Mouse (Mus musculus): ENCODE measurements around the gene Plekha4. TPM values are rescaled to one million over a fixed set of nuclear protein-coding genes. Genes with fewer than 3 reads are reported as not detected.

Plekha4 gene
- polyA plus RNA-seq (2017; shearing (Covaris generic)), result 1 to 10 TPM; 1.5 to 3.4 TPM

DNA sequence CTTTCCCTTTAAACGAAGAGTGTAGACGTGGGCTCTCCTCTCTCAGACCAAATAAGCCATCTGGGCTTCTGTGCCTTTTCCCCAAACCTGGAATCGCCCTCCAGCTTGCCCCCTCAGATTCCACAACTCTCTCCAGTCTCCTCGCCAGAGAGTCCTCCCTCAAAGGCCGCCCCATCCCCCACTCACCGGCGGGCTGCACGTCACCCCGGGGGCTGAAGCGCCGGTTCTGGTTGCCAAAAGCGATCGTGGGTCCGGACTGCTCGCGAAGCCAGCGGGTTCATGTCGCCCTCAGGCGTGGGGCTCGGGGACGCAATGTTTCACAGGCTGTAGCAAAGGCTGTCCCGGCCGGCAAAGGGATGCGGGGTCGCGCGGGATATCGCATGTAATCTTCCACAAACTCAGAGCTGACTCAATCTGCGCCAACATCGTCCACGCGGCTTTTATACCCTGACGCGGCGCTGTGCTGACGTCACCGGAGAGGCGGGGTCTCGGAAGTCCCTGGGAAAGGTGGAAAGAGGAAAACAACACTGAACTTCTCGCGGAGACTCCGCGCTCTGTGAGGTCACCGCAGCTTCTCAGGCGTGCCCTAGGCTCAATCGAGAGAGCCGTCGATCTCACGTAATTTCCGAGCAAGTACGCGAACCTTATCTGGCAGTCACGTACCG, at the start of gene Plekha4, which contains the start of gene Ppp1r15a:
Gene Plekha4, plus strand, starts transcription at position 522 of the 665 bp plus-strand sequence.
Gene Ppp1r15a, minus strand, starts transcription at position 460 of the 665 bp plus-strand sequence.

DNA sequence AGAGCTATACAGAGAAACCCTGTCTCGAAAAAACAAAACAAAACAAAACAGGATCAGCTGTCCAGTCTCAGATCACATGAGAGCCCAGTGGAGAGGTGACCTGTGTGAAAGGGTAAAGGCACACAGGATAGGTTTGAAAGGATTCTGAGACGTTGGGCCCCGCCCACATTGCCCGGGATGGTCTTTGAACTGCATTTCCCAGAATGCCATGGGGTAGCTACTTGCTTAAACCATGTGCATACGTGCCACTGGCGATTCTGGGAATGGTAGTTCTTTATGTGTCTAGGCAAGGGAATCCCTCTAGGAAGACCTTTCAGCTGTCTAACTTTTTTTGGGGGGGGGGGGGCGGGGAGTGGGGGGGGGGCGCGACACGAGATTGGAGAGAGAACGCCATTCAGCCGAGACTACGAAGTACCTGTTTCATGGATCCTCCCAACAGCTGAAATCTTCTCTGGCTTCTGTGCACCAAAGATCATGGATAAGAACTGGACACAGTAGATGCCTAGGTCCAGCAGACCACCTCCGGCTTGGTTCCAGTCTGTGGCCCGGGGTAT, 44.7 kb upstream of the Plekha4 start, which contains the start of gene Tulp2:
Gene Tulp2, plus strand, starts transcription at position 504 of the 554 bp plus-strand sequence.

DNA sequence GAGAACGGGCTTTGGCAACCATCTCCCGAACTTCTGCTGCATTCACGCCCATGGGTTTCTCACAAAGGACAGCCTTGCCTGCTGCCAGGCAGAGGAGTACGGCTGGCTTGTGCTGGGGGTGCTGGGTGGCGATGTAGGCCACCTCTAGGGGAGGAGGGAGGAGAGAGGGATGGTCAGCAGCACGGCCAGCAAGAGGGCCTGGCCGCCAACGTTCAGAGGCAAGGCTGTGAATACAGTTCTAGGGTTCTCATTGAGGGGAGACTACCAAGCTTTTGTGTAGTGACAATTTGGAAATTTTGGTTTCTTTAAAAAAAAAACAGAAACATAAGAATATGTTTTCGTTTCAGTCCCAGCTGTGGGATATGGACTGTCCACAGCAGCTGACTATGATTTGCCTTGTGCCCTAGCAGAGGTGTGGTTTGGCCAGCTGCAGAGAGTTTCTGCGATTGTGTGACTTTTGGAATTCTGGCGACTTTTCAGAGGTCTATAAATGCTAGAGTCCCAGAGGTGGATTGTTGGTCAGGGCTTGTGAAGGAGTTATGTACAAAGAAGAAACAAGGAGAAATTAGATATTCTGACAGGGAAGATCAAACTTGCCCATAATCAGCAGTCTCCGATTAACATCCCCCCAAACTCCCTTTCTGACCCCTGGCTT, 39.2 kb upstream of the Plekha4 start, which contains the start of gene Gm45808:
Gene Gm45808, minus strand, starts transcription at position 51 of the 655 bp plus-strand sequence.

DNA sequence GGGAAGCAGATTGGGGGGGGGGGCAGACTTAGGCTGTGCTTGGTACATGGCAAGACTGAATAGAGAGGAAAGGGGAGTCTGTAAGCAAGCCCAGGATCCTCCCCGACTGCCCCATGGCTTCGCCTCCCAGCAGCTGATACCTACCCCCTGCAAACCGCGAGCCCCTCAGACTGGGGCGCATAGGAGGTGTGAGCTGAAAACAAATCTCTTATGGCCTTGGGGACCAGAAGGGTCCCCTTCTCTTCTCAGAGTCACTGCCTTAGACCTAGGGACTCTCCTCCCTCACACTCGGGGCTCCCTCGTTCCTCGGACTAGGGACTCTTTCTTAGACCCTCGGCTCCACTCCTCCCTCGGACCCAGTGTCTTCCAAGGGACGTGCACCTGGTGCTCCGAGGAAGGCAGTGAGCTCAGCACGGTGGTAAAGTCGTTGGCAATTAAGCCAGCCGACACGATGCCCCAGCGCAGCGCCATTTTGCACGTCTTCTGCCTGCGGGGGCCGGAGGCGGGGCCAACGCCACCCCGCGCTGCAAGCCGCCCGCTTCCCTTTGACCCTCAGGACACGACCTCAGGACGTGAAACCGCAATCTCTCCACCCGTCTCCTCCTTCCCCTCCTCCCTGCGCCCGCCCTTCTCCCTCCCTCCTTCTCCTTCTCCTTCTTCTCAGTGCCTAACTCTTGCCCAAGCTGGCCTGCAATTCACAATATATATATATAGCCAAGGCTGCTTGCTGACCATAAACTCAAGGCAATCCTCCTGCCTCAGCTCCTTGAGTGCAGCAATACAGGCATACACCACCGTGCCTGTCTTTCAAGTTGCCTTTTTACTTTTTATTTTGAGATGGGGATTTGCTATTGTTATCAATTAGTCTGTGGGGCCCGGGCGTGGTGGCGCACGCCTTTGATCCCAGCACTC, 37.6 kb upstream of the Plekha4 start, which contains the start of gene Dhdh:
Gene Dhdh, minus strand, starts transcription at position 513 of the 912 bp plus-strand sequence.

DNA sequence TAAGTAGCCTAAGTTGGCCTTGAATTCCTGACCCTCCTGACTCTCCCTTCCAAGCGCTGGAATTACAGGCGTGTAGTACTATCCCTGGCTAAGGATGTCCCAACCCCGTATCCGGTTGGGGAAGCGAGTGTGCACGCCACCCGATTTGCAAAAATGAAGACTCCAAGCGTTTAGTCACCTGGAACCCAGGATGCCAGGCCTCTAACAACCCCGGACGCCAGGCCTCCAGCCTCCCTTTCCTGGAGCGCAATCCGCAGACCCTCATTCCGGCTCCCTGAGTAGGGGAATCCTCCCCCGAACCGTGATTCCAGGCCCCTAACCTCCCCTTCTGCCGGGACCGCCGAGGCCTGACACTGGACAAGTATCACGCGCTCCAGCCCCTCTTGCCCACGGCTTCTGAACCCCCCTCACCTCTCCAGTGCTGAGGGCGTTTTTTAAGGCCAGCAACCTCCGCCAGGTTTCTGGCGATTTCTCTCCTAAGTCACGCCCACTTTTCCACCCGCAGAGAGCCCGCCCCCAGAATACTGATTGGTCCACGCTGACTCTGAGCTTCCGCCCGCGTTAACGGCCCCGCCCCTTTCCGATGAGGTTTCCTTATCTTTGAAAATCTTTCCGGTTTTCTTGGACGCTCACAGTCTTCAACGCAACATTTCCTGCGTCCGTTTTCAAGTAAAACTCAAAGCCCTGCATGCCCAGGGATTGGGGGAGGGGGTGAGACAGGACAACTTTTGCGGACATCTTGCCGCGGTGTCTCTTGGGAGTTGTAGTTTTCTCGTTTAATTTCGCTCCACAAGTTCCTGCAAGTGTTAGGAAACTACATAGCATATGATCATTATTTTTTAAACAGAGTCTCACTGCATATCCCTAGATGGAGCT, 16.0 kb upstream of the Plekha4 start, which contains the start of gene Nucb1:
Gene Nucb1, minus strand, starts transcription at position 495 of the 876 bp plus-strand sequence.

DNA sequence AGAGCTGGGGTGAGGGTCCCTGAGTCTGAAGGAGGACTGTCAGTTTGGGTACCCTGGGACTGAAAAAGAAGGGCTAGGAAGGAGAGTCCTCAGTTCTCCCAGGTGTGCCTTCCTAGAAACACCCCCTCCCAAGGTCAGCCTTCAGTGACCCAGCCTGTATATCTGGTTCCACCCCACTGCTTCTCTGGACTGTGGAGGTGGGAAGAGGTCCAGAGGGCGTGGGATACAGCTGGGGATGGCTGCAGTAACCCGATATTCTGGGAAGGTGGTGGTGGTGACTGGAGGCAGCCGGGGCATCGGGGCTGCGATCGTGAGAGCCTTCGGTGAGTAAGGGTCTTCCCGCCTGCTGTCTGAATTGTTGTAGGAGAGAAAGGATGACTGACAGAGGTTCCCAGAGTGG, 28.6 kb downstream of the Plekha4 start, which contains the start of gene Hsd17b14:
Gene Hsd17b14, plus strand, starts transcription at position 150 of the 400 bp plus-strand sequence.

DNA sequence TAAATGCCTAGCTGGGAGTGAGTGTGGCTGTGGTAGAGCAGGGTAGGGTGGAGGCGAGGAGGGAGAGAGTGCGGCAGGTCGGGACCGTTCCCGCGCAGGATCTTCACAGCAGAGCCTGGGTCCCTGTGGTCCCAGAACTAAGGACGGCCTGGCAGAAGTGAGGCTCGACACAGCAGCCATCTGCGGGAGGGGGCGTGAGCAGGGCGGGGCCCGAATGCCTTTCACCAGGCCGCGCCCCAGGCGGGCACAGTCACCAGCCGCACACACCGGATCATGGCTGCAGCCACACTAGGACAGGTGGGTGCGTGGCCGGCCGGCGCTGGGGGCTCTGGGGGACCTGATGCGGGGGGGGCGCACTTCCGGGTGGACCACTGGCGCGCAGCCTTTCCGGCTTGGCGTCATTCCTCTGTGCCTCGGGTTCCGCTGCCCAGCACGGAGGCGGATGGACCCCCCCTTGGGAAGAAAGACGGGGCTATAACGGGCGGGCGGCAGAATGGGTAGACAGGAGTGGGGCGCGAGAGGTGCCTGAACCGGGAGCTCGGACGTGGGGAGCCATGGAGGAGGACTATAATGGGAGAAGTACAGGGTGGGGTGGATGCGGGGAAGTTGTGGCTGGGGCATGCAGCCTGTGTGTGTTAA, 44.1 kb downstream of the Plekha4 start, which contains the start of gene Bcat2:
Gene Bcat2, plus strand, starts transcription at position 51 of the 639 bp plus-strand sequence.

Other genes with a start within 250 kb of the Plekha4 start
- gene Slc6a21, start 248.8 kb upstream of the Plekha4 start, polyA plus RNA-seq (2017; shearing (Covaris generic)), result under 1 TPM; 0.18 to 0.38 TPM
- gene Trpm4, start 192.6 kb upstream of the Plekha4 start, polyA plus RNA-seq (2017; shearing (Covaris generic)), result 10 to 100 TPM in 1 of 2 experiments, 1 to 10 TPM in 1; 9.5 to 13.8 TPM
- gene Hrc, start 191.0 kb upstream of the Plekha4 start, polyA plus RNA-seq (2017; shearing (Covaris generic)), result not detected
- under 1 TPM; 0.36 to 0.60 TPM for gene Ppfia3, start 159.3 kb upstream of the Plekha4 start, polyA plus RNA-seq (2017; shearing (Covaris generic))
- under 1 TPM in 1 of 2 experiments, not detected in 1; 0.90 TPM for gene Lin7b, start 155.7 kb upstream of the Plekha4 start, polyA plus RNA-seq (2017; shearing (Covaris generic))
- gene Snrnp70, start 130.6 kb upstream of the Plekha4 start, polyA plus RNA-seq (2017; shearing (Covaris generic)), result 100 to 1,000 TPM; 192 to 196 TPM
- gene Kcna7, start 120.7 kb upstream of the Plekha4 start, polyA plus RNA-seq (2017; shearing (Covaris generic)), result under 1 TPM in 1 of 2 experiments, not detected in 1; 0.17 TPM
- under 1 TPM; 0.71 to 0.96 TPM for gene Ntf5, start 112.6 kb upstream of the Plekha4 start, polyA plus RNA-seq (2017; shearing (Covaris generic))
- not detected for gene Lhb, start 105.5 kb upstream of the Plekha4 start, polyA plus RNA-seq (2017; shearing (Covaris generic))
- gene Gys1, start 91.5 kb upstream of the Plekha4 start, polyA plus RNA-seq (2017; shearing (Covaris generic)), result 10 to 100 TPM; 14.1 to 14.9 TPM
- 10 to 100 TPM; 62.1 to 62.7 TPM for gene Ruvbl2, start 88.2 kb upstream of the Plekha4 start, polyA plus RNA-seq (2017; shearing (Covaris generic))
- 1,000 to 10,000 TPM; 1,804 to 2,248 TPM for gene Ftl1, start 66.4 kb upstream of the Plekha4 start, polyA plus RNA-seq (2017; shearing (Covaris generic))
- 100 to 1,000 TPM; 267 to 295 TPM for gene Bax, start 59.4 kb upstream of the Plekha4 start, polyA plus RNA-seq (2017; shearing (Covaris generic))
- 1 to 10 TPM; 2.5 to 5.9 TPM for gene Tulp2, start 44.5 kb upstream of the Plekha4 start, polyA plus RNA-seq (2017; shearing (Covaris generic))
- gene Gm45808, start 39.5 kb upstream of the Plekha4 start, polyA plus RNA-seq (2017; shearing (Covaris generic)), result not detected
- under 1 TPM; 0.60 to 0.68 TPM for gene Dhdh, start 37.5 kb upstream of the Plekha4 start, polyA plus RNA-seq (2017; shearing (Covaris generic))
- 100 to 1,000 TPM; 266 to 278 TPM for gene Nucb1, start 15.9 kb upstream of the Plekha4 start, polyA plus RNA-seq (2017; shearing (Covaris generic))
- gene Ppp1r15a, start 62 bp upstream of the Plekha4 start, polyA plus RNA-seq (2017; shearing (Covaris generic)), result 100 to 1,000 TPM in 1 of 2 experiments, 10 to 100 TPM in 1; 90.4 to 153 TPM
- 1 to 10 TPM; 1.4 to 1.9 TPM for gene Hsd17b14, start 28.6 kb downstream of the Plekha4 start, polyA plus RNA-seq (2017; shearing (Covaris generic))
- gene Bcat2, start 43.8 kb downstream of the Plekha4 start, polyA plus RNA-seq (2017; shearing (Covaris generic)), result 10 to 100 TPM; 59.6 to 75.4 TPM
- under 1 TPM in 1 of 2 experiments, not detected in 1; 0.50 TPM for gene Fgf21, start 89.2 kb downstream of the Plekha4 start, polyA plus RNA-seq (2017; shearing (Covaris generic))
- 1 to 10 TPM in 1 of 2 experiments, under 1 TPM in 1; 0.25 to 1.6 TPM for gene Fut1, start 91.0 kb downstream of the Plekha4 start, polyA plus RNA-seq (2017; shearing (Covaris generic))
- under 1 TPM; 0.47 to 0.92 TPM for gene Izumo1, start 95.5 kb downstream of the Plekha4 start, polyA plus RNA-seq (2017; shearing (Covaris generic))
- 1 to 10 TPM in 1 of 2 experiments, under 1 TPM in 1; 0.67 to 3.4 TPM for gene Rasip1, start 101.2 kb downstream of the Plekha4 start, polyA plus RNA-seq (2017; shearing (Covaris generic))
- gene Mamstr, start 113.6 kb downstream of the Plekha4 start, polyA plus RNA-seq (2017; shearing (Covaris generic)), result 1 to 10 TPM; 1.2 to 1.5 TPM
- 1 to 10 TPM in 1 of 2 experiments, under 1 TPM in 1; 0.65 to 2.5 TPM for gene Fut2, start 140.1 kb downstream of the Plekha4 start, polyA plus RNA-seq (2017; shearing (Covaris generic))
- under 1 TPM in 1 of 2 experiments, not detected in 1; 0.49 TPM for gene Ntn5, start 157.7 kb downstream of the Plekha4 start, polyA plus RNA-seq (2017; shearing (Covaris generic))
- gene Sec1, start 168.1 kb downstream of the Plekha4 start, polyA plus RNA-seq (2017; shearing (Covaris generic)), result not detected
- gene Car11, start 173.5 kb downstream of the Plekha4 start, polyA plus RNA-seq (2017; shearing (Covaris generic)), result 1 to 10 TPM; 6.1 to 9.2 TPM
- 10 to 100 TPM; 26.0 to 37.0 TPM for gene Dbp, start 178.8 kb downstream of the Plekha4 start, polyA plus RNA-seq (2017; shearing (Covaris generic))
- 1,000 to 10,000 TPM; 1,327 to 1,518 TPM for gene Rpl18, start 189.1 kb downstream of the Plekha4 start, polyA plus RNA-seq (2017; shearing (Covaris generic))
- gene Sphk2, start 191.7 kb downstream of the Plekha4 start, polyA plus RNA-seq (2017; shearing (Covaris generic)), result 10 to 100 TPM; 26.1 to 35.8 TPM
- gene Fam83e, start 194.9 kb downstream of the Plekha4 start, polyA plus RNA-seq (2017; shearing (Covaris generic)), result 1 to 10 TPM in 1 of 2 experiments, under 1 TPM in 1; 0.25 to 1.9 TPM
- not detected for gene Spaca4, start 199.5 kb downstream of the Plekha4 start, polyA plus RNA-seq (2017; shearing (Covaris generic))

Measured in inflammation-experienced regulatory T-cells (primary cell).